ENCODE assay signal across 26 mouse cellular contexts in the genomic region with DNA sequence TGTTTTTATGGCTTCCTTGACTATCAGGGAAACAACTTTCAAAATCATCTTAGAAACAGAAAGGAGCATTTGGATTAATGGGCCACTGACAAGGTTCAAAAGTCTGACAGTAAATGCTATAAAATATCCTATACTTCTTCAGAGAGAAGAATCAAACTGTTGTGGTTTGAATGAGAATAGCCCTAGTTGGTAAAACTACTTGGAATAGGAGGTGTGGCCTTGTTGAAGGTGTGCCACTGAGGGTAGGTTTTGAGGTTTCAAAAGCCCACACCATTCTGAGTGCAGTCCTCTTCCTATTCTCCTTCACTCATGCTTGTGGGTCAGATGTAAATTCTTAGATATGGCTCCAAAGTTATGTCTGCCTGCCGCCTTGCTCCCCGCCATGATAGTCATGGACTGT.
"Had no signal": no experiment of that assay in that cellular context is flagged by ENCODE, and none has a peak within 500 bp of the region (broad histone marks: within the 10 kb centered on the region; RNA-seq: fewer than 3 reads in every experiment).

No protein-coding gene starts in this region.

- H3K9me3 ChIP-seq: heart, embryonic 10.5 days; heart, embryonic 12.5 days; hindbrain, embryonic 10.5 days; hindbrain, embryonic 12.5 days; kidney, embryonic 15.5 days; limb, embryonic 13.5 days; limb, embryonic 15.5 days; liver, embryonic 12.5 days had no signal

- H3K4me3 ChIP-seq: gastrocnemius, adult 2 months; heart, embryonic 10.5 days; heart, embryonic 12.5 days; hindbrain, embryonic 10.5 days; hindbrain, embryonic 12.5 days; kidney, embryonic 15.5 days; limb, embryonic 13.5 days; limb, embryonic 15.5 days; liver, embryonic 12.5 days had no signal

- H3K27me3 ChIP-seq: heart, embryonic 12.5 days; hindbrain, embryonic 12.5 days; kidney, embryonic 15.5 days; limb, embryonic 13.5 days; limb, embryonic 15.5 days; liver, embryonic 12.5 days had no signal

- H3K4me1 ChIP-seq: heart, embryonic 10.5 days; hindbrain, embryonic 10.5 days; hindbrain, embryonic 12.5 days; limb, embryonic 13.5 days; limb, embryonic 15.5 days; liver, embryonic 12.5 days had no signal

- H3K9ac ChIP-seq: heart, embryonic 12.5 days; hindbrain, embryonic 12.5 days; hindbrain, embryonic 14.5 days; kidney, embryonic 15.5 days; limb, embryonic 13.5 days; limb, embryonic 15.5 days; liver, embryonic 12.5 days; liver, embryonic 14.5 days had no signal

- H3K4me2 ChIP-seq: heart, embryonic 12.5 days; hindbrain, embryonic 12.5 days; hindbrain, embryonic 14.5 days; kidney, embryonic 15.5 days; limb, embryonic 13.5 days; limb, embryonic 15.5 days; liver, embryonic 12.5 days had no signal

- DNase-seq: gastrocnemius, adult 2 months; gastrocnemius, postnatal 10 days; gastrocnemius, postnatal 25 days; heart, adult 18-20 months; heart, postnatal 10 days; heart, postnatal 4 days; kidney, adult 11 months; kidney, adult 2 months; kidney, adult 9 months; kidney, postnatal 14 days; kidney, postnatal 36 days; layer of hippocampus, postnatal 36 days; left cerebral cortex, postnatal 4 days had no signal

- H3K27ac ChIP-seq: gastrocnemius, adult 2 months; heart, embryonic 10.5 days; hindbrain, embryonic 10.5 days; hindbrain, embryonic 12.5 days; hindbrain, embryonic 14.5 days; kidney, embryonic 15.5 days; kidney, postnatal 0 days; limb, embryonic 13.5 days; limb, embryonic 15.5 days; liver, embryonic 12.5 days; liver, embryonic 14.5 days had no signal

- ATAC-seq: hindbrain, embryonic 16.5 days; inflammation-experienced regulatory T-cells, adult 6 months; liver, embryonic 12.5 days had no signal

- H3K36me3 ChIP-seq: heart, embryonic 10.5 days; heart, embryonic 12.5 days; hindbrain, embryonic 10.5 days; hindbrain, embryonic 12.5 days; kidney, embryonic 15.5 days; limb, embryonic 13.5 days; limb, embryonic 15.5 days; liver, embryonic 12.5 days had no signal
